Mouse (Mus musculus) heart, embryonic 13.5 days (tissue): ENCODE results near the gene Sptbn4. TPM values are rescaled to one million over a fixed set of nuclear protein-coding genes. Genes with fewer than 3 reads are reported as not detected.

Experiments
- ATAC-seq: fragments of 200-750 bp; cut with Nextera tagmentation; 2 replicates; pipeline ENCODE4 v1.8.0; 2017; ENCODE audit warnings: moderate TSS enrichment; ENCODE audit not compliant: insufficient number of reproducible peaks, low FRiP score, low TSS enrichment; ENCODE audit errors: extremely low read depth
- H3K27ac ChIP-seq: fragments of 300-500 bp; sonication (generic); replicated peaks from 2 replicates; pipeline ENCODE4 v1.5.1; 2015; ENCODE audit warnings: moderate library complexity, mild to moderate bottlenecking, inconsistent platforms
- H3K27me3 ChIP-seq: fragments of 300-500 bp; sonication (generic); replicated peaks from 2 replicates; pipeline ENCODE4 v1.6.1; 2015; ENCODE audit warnings: mild to moderate bottlenecking, inconsistent platforms
- H3K36me3 ChIP-seq: fragments of 300-500 bp; sonication (generic); 2 replicates; pipeline ENCODE4 v1.6.1; 2015; ENCODE audit warnings: mild to moderate bottlenecking, inconsistent platforms
- H3K4me1 ChIP-seq: fragments of 300-500 bp; sonication (generic); 2 replicates; pipeline ENCODE4 v1.6.1; 2015; ENCODE audit warnings: inconsistent platforms
- H3K4me2 ChIP-seq: fragments of 300-500 bp; sonication (generic); 2 replicates; pipeline ENCODE4 v1.6.1; 2015; ENCODE audit warnings: inconsistent platforms, mild to moderate bottlenecking, moderate library complexity
- H3K4me3 ChIP-seq: fragments of 300-500 bp; sonication (generic); 2 replicates; pipeline ENCODE4 v1.5.1; 2015; ENCODE audit warnings: moderate library complexity, mild to moderate bottlenecking, inconsistent platforms
- H3K9ac ChIP-seq: fragments of 300-500 bp; sonication (generic); 2 replicates; pipeline ENCODE4 v1.6.1; 2015; ENCODE audit warnings: inconsistent platforms, mild to moderate bottlenecking, moderate library complexity
- H3K9me3 ChIP-seq: fragments of 300-500 bp; sonication (generic); 2 replicates; pipeline ENCODE4 v1.6.1; 2016; ENCODE audit warnings: inconsistent platforms
- WGBS: fragments of 180-500 bp; shearing (Covaris S2); methylation state at CpG from one replicate; pipeline ENCODE4 v1.1.7; 2015; ENCODE audit warnings: mixed read lengths; 5-methylcytosine and 5-hydroxymethylcytosine counted together
- polyA plus RNA-seq: library from polyadenylated mRNA; unstranded; fragments of >200 nt; fragmentation: Nextera tagmentation; extraction: Ambion mirVana; gene quantifications from 2 replicates; pipeline ENCODE4 v1.2.1, GENCODE M21; 2015

Sptbn4 gene
- polyA plus RNA-seq, 1 experiment from 2014 or later, result 0.13 TPM

DNA sequence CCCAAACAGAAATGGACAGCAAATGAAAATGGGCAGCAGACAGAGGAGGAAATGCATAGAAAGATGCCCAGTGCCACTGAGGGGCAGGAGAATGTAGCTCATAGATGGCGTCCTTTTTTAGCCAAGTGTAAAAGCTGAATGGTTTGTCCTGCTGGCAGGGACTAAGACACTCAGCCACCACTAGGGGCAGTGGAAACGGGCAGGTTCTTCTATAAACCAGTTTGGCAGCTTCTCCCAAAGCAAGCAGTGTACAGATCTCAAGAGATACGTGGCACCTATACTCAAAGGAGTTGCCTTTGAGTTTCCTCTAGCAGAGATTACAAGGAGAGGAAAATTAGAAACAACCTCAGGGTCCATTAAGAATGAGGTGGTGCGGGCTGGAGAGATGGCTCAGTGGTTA is 69.1 kb downstream of the Sptbn4 start:
- Histone ChIP-seq H3K4me2 (no peak overlapping the region), H3K27me3 (peaks cover 76% of the 10 kb centered on the region), H3K4me3 (no peak overlapping the region), H3K4me1 (no peaks in the 10 kb centered on the region), H3K27ac (no peak overlapping the region), H3K9me3 (no peaks in the 10 kb centered on the region; the same call in 1 of the 2 replicates), H3K9ac (no peak overlapping the region), H3K36me3 (no peaks in the 10 kb centered on the region)
- WGBS, result 17% methylated on average over 4 of the region's 4 CpGs
- no peak for ATAC-seq

GRCm38 (mm10) chr7:27375274-27375673 is 72.2 kb downstream of the Sptbn4 start:
- no peak for ATAC-seq
- Histone ChIP-seq H3K4me2 (no peak overlapping the region), H3K4me1 (peaks cover 5% of the 10 kb centered on the region), H3K4me3 (no peak overlapping the region), H3K9me3 (no peaks in the 10 kb centered on the region; the same call in 1 of the 2 replicates), H3K36me3 (no peaks in the 10 kb centered on the region), H3K9ac (no peak overlapping the region), H3K27me3 (peaks cover 94% of the 10 kb centered on the region), H3K27ac (no peak overlapping the region)
- WGBS, result 3% methylated on average over 22 of the region's 22 CpGs

DNA sequence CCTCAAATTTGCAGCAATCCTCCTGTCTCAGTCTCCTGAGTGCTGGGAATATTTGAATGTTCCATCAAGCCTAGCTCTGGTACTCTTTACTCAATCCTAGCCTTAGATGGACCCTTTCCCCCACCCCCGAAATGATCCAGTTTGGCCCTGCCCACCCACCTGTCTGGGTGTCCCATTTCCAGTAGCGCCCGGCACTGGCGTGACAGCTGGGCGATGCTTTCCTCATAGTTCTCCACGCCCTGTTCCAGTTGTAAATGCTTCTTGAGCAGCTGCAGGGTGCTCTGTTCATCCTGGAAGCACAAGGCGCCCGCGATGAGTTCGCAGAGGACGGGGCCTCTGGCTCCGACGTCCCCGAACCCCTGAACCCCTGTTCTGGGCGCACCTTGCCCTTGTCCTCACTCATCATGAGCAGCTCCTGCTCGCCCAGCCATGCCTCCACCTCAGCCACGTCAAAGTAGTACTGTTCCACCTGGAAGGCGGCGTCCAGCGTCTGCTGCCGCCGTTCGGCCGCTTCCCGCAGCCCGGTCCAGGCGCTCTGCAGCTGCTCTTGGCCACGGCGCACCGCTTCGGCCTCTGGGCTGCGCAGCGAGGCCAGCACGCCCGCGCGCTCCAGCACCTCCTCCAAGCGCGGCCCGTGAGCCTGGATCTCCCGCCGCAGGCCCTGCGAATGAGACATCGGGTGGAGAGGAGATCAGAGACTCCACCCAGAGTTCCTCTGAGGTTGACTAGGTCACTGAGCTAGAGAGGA is 75.6 kb downstream of the Sptbn4 start:
- peaks cover 5% of the 10 kb centered on the region; the same call in 1 of the 2 replicates for H3K9me3 ChIP-seq
- peaks cover 97% of the 10 kb centered on the region for H3K27me3 ChIP-seq
- no peak for ATAC-seq
- no peaks in the 10 kb centered on the region for H3K36me3 ChIP-seq
- H3K4me2 ChIP-seq, result peak overlapping the region; percentile 56
- H3K4me1 ChIP-seq, result peaks cover 10% of the 10 kb centered on the region
- peak overlapping the region; percentile 32 for H3K4me3 ChIP-seq
- 0 out of 2 replicates have a peak overlapping the region, but pooled peaks have one; percentile 40 for H3K9ac ChIP-seq
- WGBS, result 6% methylated on average over 44 of the region's 44 CpGs
- H3K27ac ChIP-seq, result no peak overlapping the region

GRCm38 (mm10) chr7:27369111-27369510 is 78.4 kb downstream of the Sptbn4 start:
- H3K4me2 ChIP-seq, result no peak overlapping the region
- peaks cover 5% of the 10 kb centered on the region; the same call in 1 of the 2 replicates for H3K9me3 ChIP-seq
- H3K27me3 ChIP-seq, result peaks cover 100% of the 10 kb centered on the region
- no peak overlapping the region for H3K9ac ChIP-seq
- peaks cover 21% of the 10 kb centered on the region for H3K4me1 ChIP-seq
- 81% methylated on average over 19 of the region's 19 CpGs for WGBS
- no peak overlapping the region for H3K4me3 ChIP-seq
- H3K27ac ChIP-seq, result no peak overlapping the region
- no peaks in the 10 kb centered on the region for H3K36me3 ChIP-seq
- ATAC-seq, result no peak

- Histone ChIP-seq H3K4me3 (peak overlapping the region; percentile 3; the same call in 1 of the 2 replicates), H3K4me1 (peaks cover 26% of the 10 kb centered on the region), H3K9ac (no peak overlapping the region), H3K9me3 (peaks cover 5% of the 10 kb centered on the region; the same call in 1 of the 2 replicates), H3K27me3 (peaks cover 100% of the 10 kb centered on the region), H3K4me2 (peak overlapping the region; percentile 14), H3K36me3 (no peaks in the 10 kb centered on the region), H3K27ac (no peak overlapping the region)
- 12% methylated on average over 11 of the region's 11 CpGs for WGBS
- ATAC-seq, result no peak
Measured at GRCm38 (mm10) chr7:27367976-27368375, 79.5 kb downstream of the Sptbn4 start.

GRCm38 (mm10) chr7:27366082-27366844 is 81.2 kb downstream of the Sptbn4 start:
- peaks cover 22% of the 10 kb centered on the region for H3K4me1 ChIP-seq
- no peak overlapping the region for H3K27ac ChIP-seq
- no peak overlapping the region for H3K9ac ChIP-seq
- no peak for ATAC-seq
- H3K9me3 ChIP-seq, result peaks cover 5% of the 10 kb centered on the region; the same call in 1 of the 2 replicates
- H3K4me2 ChIP-seq, result no peak overlapping the region
- H3K27me3 ChIP-seq, result peaks cover 94% of the 10 kb centered on the region
- 38% methylated on average over 21 of the region's 21 CpGs for whole genome bisulfite sequencing
- no peak overlapping the region for H3K4me3 ChIP-seq
- no peaks in the 10 kb centered on the region for H3K36me3 ChIP-seq

GRCm38 (mm10) chr7:27364379-27364778 is 83.1 kb downstream of the Sptbn4 start:
- Histone ChIP-seq H3K4me1 (peaks cover 28% of the 10 kb centered on the region), H3K9ac (no peak overlapping the region; the same call in 1 of the 2 replicates), H3K4me2 (peak overlapping the region; percentile 37), H3K27ac (no peak overlapping the region), H3K36me3 (no peaks in the 10 kb centered on the region), H3K27me3 (peaks cover 75% of the 10 kb centered on the region), H3K4me3 (peak overlapping the region; percentile 32), H3K9me3 (no peaks in the 10 kb centered on the region)
- 5% methylated on average over 29 of the region's 29 CpGs for WGBS
- ATAC-seq, result no peak

DNA sequence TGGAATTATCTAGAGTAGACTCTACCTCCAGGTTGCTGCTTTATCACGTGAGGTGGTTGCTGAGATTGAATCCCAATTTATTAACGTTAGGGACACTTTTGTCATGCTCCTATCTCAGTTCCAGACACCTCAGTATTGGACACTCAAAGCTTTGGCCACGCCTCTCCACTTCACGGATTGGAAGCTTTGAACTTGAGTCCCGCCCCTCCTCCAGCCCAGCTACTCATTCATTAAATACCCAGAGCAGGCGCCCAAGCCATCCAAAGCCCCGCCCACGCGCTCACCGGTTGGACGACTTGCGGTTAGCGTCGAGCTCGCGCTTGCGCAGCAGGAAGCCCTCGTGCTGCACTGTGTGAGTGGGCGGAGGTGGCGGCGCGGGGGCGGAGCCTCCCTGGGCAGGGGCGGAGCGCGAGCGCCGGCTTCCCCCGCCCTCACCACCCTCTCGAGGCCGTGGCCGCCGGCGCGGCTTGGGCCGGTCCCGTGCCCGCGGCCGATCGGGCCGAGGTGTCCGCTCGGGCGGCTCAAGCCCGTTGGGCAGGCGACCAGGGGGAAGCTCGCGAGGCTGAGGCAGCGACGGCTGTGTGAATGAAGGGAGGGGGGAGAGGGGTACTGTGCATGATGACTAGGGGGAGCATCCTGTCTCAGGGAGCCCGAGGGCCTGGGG is 86.1 kb downstream of the Sptbn4 start:
- under 1% methylated on average over 52 of the region's 52 CpGs for WGBS
- no peaks in the 10 kb centered on the region for H3K36me3 ChIP-seq
- H3K4me2 ChIP-seq, result peak overlapping the region; percentile 80
- no peaks in the 10 kb centered on the region for H3K9me3 ChIP-seq
- H3K4me1 ChIP-seq, result peaks cover 33% of the 10 kb centered on the region
- H3K4me3 ChIP-seq, result peak overlapping the region; percentile 54
- peaks cover 45% of the 10 kb centered on the region for H3K27me3 ChIP-seq
- H3K9ac ChIP-seq, result peak overlapping the region; percentile 79
- 0 out of 2 replicates have a peak overlapping the region, but pooled peaks have one; percentile 12 for H3K27ac ChIP-seq
- ATAC-seq, result peak; percentile 95

- H3K9me3 ChIP-seq, result no peaks in the 10 kb centered on the region
- ATAC-seq, result no peak
Measured at GRCm38 (mm10) chr7:27360749-27361148, 86.7 kb downstream of the Sptbn4 start.

GRCm38 (mm10) chr7:27359706-27360358 is 87.7 kb downstream of the Sptbn4 start:
- Histone ChIP-seq H3K27me3 (peaks cover 29% of the 10 kb centered on the region), H3K36me3 (no peaks in the 10 kb centered on the region), H3K9ac (no peak overlapping the region), H3K27ac (no peak overlapping the region), H3K4me3 (no peak overlapping the region), H3K4me1 (peaks cover 39% of the 10 kb centered on the region), H3K9me3 (no peaks in the 10 kb centered on the region), H3K4me2 (no peak overlapping the region)
- no peak for ATAC-seq
- 88% methylated on average over 9 of the region's 9 CpGs for WGBS

More at GRCm38 (mm10) chr7:27360749-27361148, 86.7 kb downstream of the Sptbn4 start:
- Histone ChIP-seq H3K36me3 (no peaks in the 10 kb centered on the region), H3K9ac (no peak overlapping the region), H3K27ac (0 out of 2 replicates have a peak overlapping the region, but pooled peaks have one; percentile 12), H3K27me3 (peaks cover 38% of the 10 kb centered on the region), H3K4me3 (peak overlapping the region; percentile 54), H3K4me2 (peak overlapping the region; percentile 80), H3K4me1 (peaks cover 32% of the 10 kb centered on the region)
- WGBS, result 48% methylated on average over 6 of the region's 6 CpGs
